Mouse (Mus musculus): Measurements from ENCODE around the gene Olfr613.
"Not testable (repeated sequence)": the region's sequence is repeated elsewhere in the genome, so short reads cannot be mapped to it uniquely, and the experiment has no call there.

The Olfr613 gene

DNA sequence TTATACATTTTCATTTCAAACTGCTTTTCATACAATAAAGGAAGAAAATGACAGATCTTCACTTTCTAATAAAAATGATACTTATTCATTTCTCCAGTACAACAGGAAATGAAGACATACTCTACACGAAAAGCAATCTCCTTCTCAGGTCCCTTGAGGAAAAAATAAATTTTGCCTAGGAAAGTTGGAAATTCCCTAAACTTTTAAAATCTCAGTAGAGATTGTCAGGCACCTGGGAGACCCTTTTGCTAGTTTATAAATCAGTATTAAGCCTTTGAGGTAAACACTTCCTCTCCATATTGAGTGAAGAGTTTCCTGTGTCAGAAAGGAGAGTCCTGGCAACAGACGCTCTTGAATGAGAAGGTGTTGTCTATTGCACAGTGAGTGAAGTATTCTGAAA lies at the start of gene Olfr613:
TSS of gene Olfr613 (plus strand) at position 301 of the 400 bp plus-strand sequence.
- DNase-seq (ENCODE audit: low read depth, low spot score): no peak

DNA sequence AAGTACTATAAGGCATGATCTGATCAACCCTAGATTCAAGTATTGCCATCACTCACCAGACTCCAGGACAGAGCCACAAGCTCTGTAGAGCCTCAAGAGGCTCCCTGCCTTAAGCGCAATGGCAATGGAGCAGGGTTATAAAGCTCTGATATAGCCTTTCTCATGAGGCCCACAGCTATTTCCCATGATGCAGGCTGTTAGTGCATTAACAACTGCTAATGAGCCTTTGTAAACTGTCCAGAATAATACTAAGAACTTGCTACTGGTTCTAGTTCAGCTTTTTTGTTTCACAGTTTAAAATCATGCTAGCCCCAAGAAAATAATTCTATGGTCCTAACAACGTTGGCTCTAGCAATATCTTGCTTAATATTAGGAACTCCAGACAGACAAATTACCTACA lies 35.9 kb upstream of the Olfr613 start, which contains the start of gene Olfr610:
TSS of gene Olfr610 (minus strand) at position 101 of the 400 bp plus-strand sequence.
- no peak for DNase-seq (ENCODE audit: low read depth, low spot score)

GRCm38 (mm10) chr7:103520746-103521145 lies 27.1 kb upstream of the Olfr613 start, which contains the start of gene Olfr611:
Gene Olfr611, minus strand, starts transcription at chr7:103520846.
- DNase-seq (ENCODE audit: low read depth, low spot score): not testable (repeated sequence)

GRCm38 (mm10) chr7:103542617-103543016 lies 5.3 kb upstream of the Olfr613 start, which contains the start of gene Olfr612:
Gene Olfr612, minus strand, starts transcription at chr7:103542717.
- not testable (repeated sequence) for DNase-seq (ENCODE audit: low read depth, low spot score)

DNA sequence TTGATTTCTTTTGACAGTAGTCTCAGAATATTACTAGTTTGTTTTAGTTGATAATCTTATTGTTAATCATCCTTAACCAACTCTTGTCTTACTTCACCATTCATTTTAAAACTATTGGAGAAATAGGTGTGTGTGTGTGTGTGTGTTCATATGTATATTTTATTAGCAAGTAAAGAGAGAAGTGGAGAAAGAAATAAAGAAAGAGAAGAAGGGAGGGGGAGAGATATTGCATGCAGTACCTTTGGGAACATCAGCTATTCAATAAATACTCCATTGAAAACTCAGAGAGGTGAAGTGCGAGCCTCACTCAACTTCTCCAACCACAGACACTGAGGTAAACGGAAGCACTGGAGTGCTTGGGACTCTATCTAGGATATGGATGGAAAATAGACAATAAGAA lies 7.9 kb downstream of the Olfr613 start, which contains the start of gene Olfr615:
TSS of gene Olfr615 (plus strand) at position 301 of the 400 bp plus-strand sequence.
- no peak for DNase-seq (ENCODE audit: low read depth, low spot score)

- DNase-seq (ENCODE audit: low read depth, low spot score): no peak
Measured at GRCm38 (mm10) chr7:103569043-103569442, 21.2 kb downstream of the Olfr613 start, which contains the start of gene Olfr616. Gene Olfr616, minus strand, starts transcription at chr7:103569143.

GRCm38 (mm10) chr7:103572761-103573160 lies 24.9 kb downstream of the Olfr613 start, which contains the start of gene Olfr617:
Gene Olfr617, plus strand, starts transcription at chr7:103573061.
- DNase-seq (ENCODE audit: low read depth, low spot score): no peak

GRCm38 (mm10) chr7:103589803-103590202 lies 41.9 kb downstream of the Olfr613 start, which contains the start of gene Olfr618:
Gene Olfr618, plus strand, starts transcription at chr7:103590103.
- no peak for DNase-seq (ENCODE audit: low read depth, low spot score)

GRCm38 (mm10) chr7:103600275-103600674 lies 52.4 kb downstream of the Olfr613 start, which contains the start of gene Olfr619:
Gene Olfr619, plus strand, starts transcription at chr7:103600575.
- DNase-seq (ENCODE audit: low read depth, low spot score): no peak
